Mouse (Mus musculus) midbrain, embryonic 16.5 days (tissue): Measurements from ENCODE around the gene Gm6760. TPM values are rescaled to one million over a fixed set of nuclear protein-coding genes. Genes with fewer than 3 reads are reported as not detected.

ENCODE experiments used
- ATAC-seq: fragments of 200-750 bp; cut with Nextera tagmentation; 2 replicates; pipeline ENCODE4 v1.8.0; 2017; ENCODE audit warnings: moderate TSS enrichment
- H3K27ac ChIP-seq: fragments of 300-500 bp; sonication (generic); 2 replicates; pipeline ENCODE4 v1.5.1; 2014; ENCODE audit warnings: mild to moderate bottlenecking, low read length, mixed read lengths
- H3K27me3 ChIP-seq: fragments of 300-500 bp; sonication (generic); 2 replicates; pipeline ENCODE4 v1.6.1; 2014; ENCODE audit warnings: low read depth, low read length, mixed read lengths; ENCODE audit not compliant: control insufficient read depth, insufficient read depth
- H3K36me3 ChIP-seq: fragments of 300-500 bp; sonication (generic); 2 replicates; pipeline ENCODE4 v1.6.1; 2014; ENCODE audit warnings: mild to moderate bottlenecking, low read length, moderate library complexity, mixed read lengths; ENCODE audit not compliant: control insufficient read depth, insufficient read depth
- H3K4me1 ChIP-seq: fragments of 300-500 bp; sonication (generic); 2 replicates; pipeline ENCODE4 v1.6.1; 2014; ENCODE audit warnings: mild to moderate bottlenecking, low read length, mixed read lengths; ENCODE audit not compliant: control insufficient read depth, insufficient read depth
- H3K4me2 ChIP-seq: fragments of 300-500 bp; sonication (generic); 2 replicates; pipeline ENCODE4 v1.6.1; 2014; ENCODE audit warnings: mild to moderate bottlenecking, low read length, mixed read lengths
- H3K4me3 ChIP-seq: fragments of 300-500 bp; sonication (generic); 2 replicates; pipeline ENCODE4 v1.5.1; 2014; ENCODE audit warnings: low read depth, mild to moderate bottlenecking, low read length, moderate library complexity, mixed read lengths
- H3K9ac ChIP-seq: fragments of 300-500 bp; sonication (generic); 2 replicates; pipeline ENCODE4 v1.6.1; 2014; ENCODE audit warnings: low read depth, low read length, mixed read lengths
- H3K9me3 ChIP-seq: fragments of 300-500 bp; sonication (generic); replicated peaks from 2 replicates; pipeline ENCODE4 v1.6.1; 2014; ENCODE audit warnings: mild to moderate bottlenecking, low read length, mixed read lengths; ENCODE audit not compliant: control insufficient read depth, poor library complexity, severe bottlenecking
- WGBS: fragments of 180-500 bp; shearing (Covaris S2); extraction: QIAGEN DNeasy Blood & Tissue Kit; methylation state at CpG from one replicate; pipeline ENCODE4 v1.1.7; 2014; 5-methylcytosine and 5-hydroxymethylcytosine counted together
- polyA plus RNA-seq: library from polyadenylated mRNA; unstranded; fragments of >200 nt; fragmentation: Nextera tagmentation; extraction: Ambion mirVana; gene quantifications from 2 replicates; pipeline ENCODE4 v1.2.1, GENCODE M21; 2015

The Gm6760 gene
- polyA plus RNA-seq, result not detected in 2 replicates

GRCm38 (mm10) chrX:64152098-64152497 lies at the start of gene Gm6760:
Gene Gm6760, minus strand, starts transcription at chrX:64152198.
- Histone ChIP-seq H3K9me3 (no peaks in the 10 kb centered on the region), H3K36me3 (no peaks in the 10 kb centered on the region), H3K4me1 (no peaks in the 10 kb centered on the region), H3K27ac (no peak within 1 kb of the TSS), H3K4me3 (no peak within 1 kb of the TSS), H3K4me2 (no peak within 1 kb of the TSS), H3K27me3 (no peaks in the 10 kb centered on the region), H3K9ac (no peak within 1 kb of the TSS)
- WGBS, result 74% methylated on average over 2 of the region's 2 CpGs
- ATAC-seq, result no peak

GRCm38 (mm10) chrX:64181246-64181645 lies 29.2 kb upstream of the Gm6760 start:
- Histone ChIP-seq H3K9ac (no peak overlapping the region), H3K4me1 (no peaks in the 10 kb centered on the region), H3K9me3 (no peaks in the 10 kb centered on the region), H3K4me2 (no peak overlapping the region), H3K27me3 (no peaks in the 10 kb centered on the region), H3K27ac (no peak overlapping the region), H3K4me3 (no peak overlapping the region), H3K36me3 (no peaks in the 10 kb centered on the region)
- ATAC-seq, result no peak

GRCm38 (mm10) chrX:64173248-64173647 lies 21.2 kb upstream of the Gm6760 start, which contains the start of gene 3830417A13Rik:
Gene 3830417A13Rik, plus strand, starts transcription at chrX:64173548.
- no peaks in the 10 kb centered on the region for H3K9me3 ChIP-seq
- no peak within 1 kb of the TSS for H3K9ac ChIP-seq
- no peak within 1 kb of the TSS for H3K27ac ChIP-seq
- H3K27me3 ChIP-seq, result no peaks in the 10 kb centered on the region
- WGBS, result 89% methylated on average over 11 of the region's 11 CpGs
- H3K4me3 ChIP-seq, result no peak within 1 kb of the TSS
- no peaks in the 10 kb centered on the region for H3K36me3 ChIP-seq
- H3K4me1 ChIP-seq, result no peaks in the 10 kb centered on the region
- no peak for ATAC-seq
- no peak within 1 kb of the TSS for H3K4me2 ChIP-seq

Other genes with a start within 250 kb of the Gm6760 start
- not detected in 2 replicates for gene 3830417A13Rik, start 21.4 kb upstream of the Gm6760 start, polyA plus RNA-seq
- 21.3 and 23.3 TPM in 2 replicates for gene Slitrk4, start 124.8 kb upstream of the Gm6760 start, polyA plus RNA-seq